Mouse (Mus musculus) neural tube, embryonic 11.5 days (tissue): ENCODE results near the gene Prr23a1. TPM values are rescaled to one million over a fixed set of nuclear protein-coding genes. Genes with fewer than 3 reads are reported as not detected.
"Not testable (repeated sequence)": the region's sequence is repeated elsewhere in the genome, so short reads cannot be mapped to it uniquely, and the experiment has no call there.

Experiments used
- ATAC-seq: fragments of 200-750 bp; cut with Nextera tagmentation; 2 replicates; pipeline ENCODE4 v1.8.0; 2017; ENCODE audit warnings: moderate number of reproducible peaks, mild to moderate bottlenecking, moderate TSS enrichment, moderate library complexity; ENCODE audit not compliant: insufficient read depth, low FRiP score, low TSS enrichment
- DNase-seq: peaks from one replicate; pipeline ENCODE4 v3.0.0-alpha.2; 2015; ENCODE audit warnings: low spot score
- H3K27ac ChIP-seq: fragments of 300-500 bp; sonication (generic); 2 replicates; pipeline ENCODE4 v1.5.1; 2014; ENCODE audit warnings: low read depth, mild to moderate bottlenecking, low read length
- H3K27me3 ChIP-seq: fragments of 300-500 bp; sonication (generic); 2 replicates; pipeline ENCODE4 v1.6.1; 2014; ENCODE audit warnings: mild to moderate bottlenecking, low read length, mixed read lengths; ENCODE audit not compliant: control insufficient read depth, insufficient read depth
- H3K36me3 ChIP-seq: fragments of 300-500 bp; sonication (generic); 2 replicates; pipeline ENCODE4 v1.6.1; 2014; ENCODE audit warnings: mild to moderate bottlenecking, low read length, moderate library complexity, mixed read lengths; ENCODE audit not compliant: control insufficient read depth, insufficient read depth
- H3K4me1 ChIP-seq: fragments of 300-500 bp; sonication (generic); 2 replicates; pipeline ENCODE4 v1.6.1; 2014; ENCODE audit warnings: low read length, mixed read lengths; ENCODE audit not compliant: control insufficient read depth, insufficient read depth
- H3K4me2 ChIP-seq: fragments of 300-500 bp; sonication (generic); 2 replicates; pipeline ENCODE4 v1.6.1; 2014; ENCODE audit warnings: low read depth, mild to moderate bottlenecking, moderate library complexity
- H3K4me3 ChIP-seq: fragments of 300-500 bp; sonication (generic); 2 replicates; pipeline ENCODE4 v1.5.1; 2014; ENCODE audit warnings: low read depth, low read length
- H3K9ac ChIP-seq: fragments of 300-500 bp; sonication (generic); 2 replicates; pipeline ENCODE4 v1.6.1; 2014; ENCODE audit warnings: mild to moderate bottlenecking, low read length
- H3K9me3 ChIP-seq: fragments of 300-500 bp; sonication (generic); 2 replicates; pipeline ENCODE4 v1.6.1; 2016; ENCODE audit warnings: low read length; ENCODE audit not compliant: control insufficient read depth
- WGBS: fragments of 180-500 bp; shearing (Covaris S2); extraction: QIAGEN DNeasy Blood & Tissue Kit; methylation state at CpG from one replicate; pipeline ENCODE4 v1.1.7; 2014; 5-methylcytosine and 5-hydroxymethylcytosine counted together
- polyA plus RNA-seq: library from polyadenylated mRNA; unstranded; fragments of >200 nt; fragmentation: Nextera tagmentation; extraction: Ambion mirVana; gene quantifications from 2 replicates; pipeline ENCODE4 v1.2.1, GENCODE M21; 2014

Prr23a1 gene
- not detected in 2 replicates for polyA plus RNA-seq

GRCm38 (mm10) chr9:98842117-98842516 lies at the start of gene Prr23a1:
Gene Prr23a1 (plus strand): TSS chr9:98842503.
- Histone ChIP-seq H3K36me3 (no peaks in the 10 kb centered on the region), H3K4me1 (no peaks in the 10 kb centered on the region), H3K27ac (no peak within 1 kb of the TSS), H3K4me2 (no peak within 1 kb of the TSS), H3K9ac (no peak within 1 kb of the TSS), H3K4me3 (no peak within 1 kb of the TSS), H3K27me3 (no peaks in the 10 kb centered on the region), H3K9me3 (no peaks in the 10 kb centered on the region)
- 63% methylated on average over 22 of the region's 22 CpGs for WGBS
- no peak for ATAC-seq
- DNase-seq = peak; percentile 20

DNA sequence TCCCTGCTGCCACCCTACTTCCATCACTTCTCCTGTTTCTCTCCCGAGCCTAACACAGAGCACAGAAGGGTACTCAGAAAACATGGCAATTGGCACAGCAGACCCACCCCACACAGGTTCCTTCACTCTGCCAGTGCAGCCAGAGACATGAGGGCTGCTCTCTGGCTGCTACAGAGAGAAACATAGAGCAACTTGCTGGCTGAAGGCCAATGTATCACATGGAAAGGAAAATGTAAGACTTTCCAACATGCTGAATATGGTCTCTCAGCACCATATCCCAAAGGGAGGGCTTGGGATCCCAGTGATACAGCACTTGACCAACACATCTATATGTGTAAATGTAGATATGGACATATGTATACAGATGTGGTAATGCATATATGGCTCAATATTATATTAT lies 43.3 kb upstream of the Prr23a1 start:
- Histone ChIP-seq H3K4me2 (no peak overlapping the region), H3K4me1 (no peaks in the 10 kb centered on the region), H3K27me3 (no peaks in the 10 kb centered on the region), H3K4me3 (no peak overlapping the region), H3K9ac (no peak overlapping the region), H3K36me3 (no peaks in the 10 kb centered on the region), H3K9me3 (no peaks in the 10 kb centered on the region), H3K27ac (no peak overlapping the region)
- DNase-seq (no peak), ATAC-seq (no peak)
- 77% methylated on average over 1 of the region's 1 CpGs for WGBS

GRCm38 (mm10) chr9:98803971-98804370 lies 38.3 kb upstream of the Prr23a1 start:
- H3K4me2 ChIP-seq = no peak overlapping the region
- 67% methylated on average over 12 of the region's 12 CpGs for WGBS
- no peak for ATAC-seq

GRCm38 (mm10) chr9:98805511-98805910 lies 36.8 kb upstream of the Prr23a1 start:
- WGBS = 76% methylated on average over 15 of the region's 15 CpGs
- no peak overlapping the region for H3K9ac ChIP-seq
- no peak for DNase-seq
- H3K9me3 ChIP-seq = no peaks in the 10 kb centered on the region
- no peak overlapping the region for H3K4me2 ChIP-seq
- no peak overlapping the region for H3K4me3 ChIP-seq
- no peaks in the 10 kb centered on the region for H3K27me3 ChIP-seq
- H3K36me3 ChIP-seq = no peaks in the 10 kb centered on the region
- H3K27ac ChIP-seq = no peak overlapping the region
- ATAC-seq = no peak
- H3K4me1 ChIP-seq = no peaks in the 10 kb centered on the region

More at GRCm38 (mm10) chr9:98803971-98804370, 38.3 kb upstream of the Prr23a1 start:
- H3K36me3 ChIP-seq = no peaks in the 10 kb centered on the region
- no peaks in the 10 kb centered on the region for H3K9me3 ChIP-seq
- H3K27me3 ChIP-seq = no peaks in the 10 kb centered on the region
- H3K4me1 ChIP-seq = no peaks in the 10 kb centered on the region
- H3K27ac ChIP-seq = no peak overlapping the region
- no peak for DNase-seq
- no peak overlapping the region for H3K9ac ChIP-seq
- no peak overlapping the region for H3K4me3 ChIP-seq

- H3K9me3 ChIP-seq = no peaks in the 10 kb centered on the region
- ATAC-seq = no peak
- H3K4me1 ChIP-seq = no peaks in the 10 kb centered on the region
- 76% methylated on average over 3 of the region's 3 CpGs for WGBS
- H3K9ac ChIP-seq = no peak overlapping the region
- H3K27me3 ChIP-seq = no peaks in the 10 kb centered on the region
- H3K27ac ChIP-seq = no peak overlapping the region
- no peaks in the 10 kb centered on the region for H3K36me3 ChIP-seq
- H3K4me3 ChIP-seq = no peak overlapping the region
- no peak for DNase-seq
- no peak overlapping the region for H3K4me2 ChIP-seq
These were observed 36.4 kb upstream of the Prr23a1 start for GRCm38 (mm10) chr9:98805934-98806333.

DNA sequence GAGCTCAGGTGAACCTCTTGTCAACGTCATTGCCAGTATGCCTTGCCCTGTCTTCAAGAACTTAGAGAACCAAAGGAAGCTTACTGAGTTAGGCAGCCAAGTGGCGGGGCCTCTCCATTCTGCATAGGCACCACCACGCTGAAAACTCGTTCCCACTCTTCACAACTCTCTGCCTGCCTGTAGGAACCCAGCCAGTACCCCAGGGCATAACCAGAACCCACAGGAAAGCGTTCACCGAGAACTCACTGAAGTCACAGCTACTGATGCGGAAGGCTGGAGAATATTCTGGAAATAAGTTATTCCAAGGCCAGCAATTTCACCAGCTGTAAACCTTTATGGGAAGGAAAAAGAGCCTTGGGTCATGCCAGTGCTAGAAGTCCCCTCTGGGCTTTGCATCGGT lies 34.7 kb upstream of the Prr23a1 start:
- H3K4me3 ChIP-seq = no peak overlapping the region
- H3K36me3 ChIP-seq = no peaks in the 10 kb centered on the region
- WGBS = 92% methylated on average over 8 of the region's 8 CpGs
- no peaks in the 10 kb centered on the region for H3K9me3 ChIP-seq
- H3K4me1 ChIP-seq = no peaks in the 10 kb centered on the region
- no peak overlapping the region for H3K27ac ChIP-seq
- H3K27me3 ChIP-seq = no peaks in the 10 kb centered on the region
- H3K4me2 ChIP-seq = no peak overlapping the region
- ATAC-seq (no peak), DNase-seq (no peak)
- H3K9ac ChIP-seq = no peak overlapping the region

DNA sequence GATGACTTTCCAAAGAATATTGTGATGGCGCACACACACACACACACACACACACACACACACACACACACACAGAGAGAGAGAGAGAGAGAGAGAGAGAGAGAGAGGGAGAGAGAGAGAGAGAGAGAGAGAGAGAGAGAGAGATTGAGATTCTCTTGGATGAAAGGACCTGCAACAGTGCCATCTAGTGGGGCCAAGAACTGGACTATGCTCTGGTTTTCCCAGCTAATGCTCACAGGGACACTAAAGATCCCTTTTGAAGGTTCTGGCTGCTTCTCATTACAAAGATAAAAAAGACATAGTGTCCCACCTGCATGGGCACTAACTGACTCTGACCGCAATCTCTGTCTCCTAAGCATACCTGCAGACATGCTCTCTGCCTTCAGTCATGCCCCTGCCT lies 32.8 kb upstream of the Prr23a1 start:
- H3K36me3 ChIP-seq, H3K4me1 ChIP-seq, H3K27me3 ChIP-seq, H3K4me2 ChIP-seq, H3K4me3 ChIP-seq, H3K9me3 ChIP-seq, ATAC-seq, H3K9ac ChIP-seq, H3K27ac ChIP-seq: not testable (repeated sequence)
- peak; percentile 44 for DNase-seq
- 58% methylated on average over 1 of the region's 2 CpGs for WGBS

- Histone ChIP-seq H3K4me3 (no peak overlapping the region), H3K4me2 (no peak overlapping the region), H3K9ac (no peak overlapping the region), H3K27me3 (no peaks in the 10 kb centered on the region), H3K9me3 (no peaks in the 10 kb centered on the region), H3K4me1 (no peaks in the 10 kb centered on the region), H3K27ac (no peak overlapping the region), H3K36me3 (no peaks in the 10 kb centered on the region)
- no peak for DNase-seq
- no peak for ATAC-seq
- WGBS = 84% methylated on average over 3 of the region's 3 CpGs
These were observed 26.2 kb upstream of the Prr23a1 start for GRCm38 (mm10) chr9:98816066-98816465.

DNA sequence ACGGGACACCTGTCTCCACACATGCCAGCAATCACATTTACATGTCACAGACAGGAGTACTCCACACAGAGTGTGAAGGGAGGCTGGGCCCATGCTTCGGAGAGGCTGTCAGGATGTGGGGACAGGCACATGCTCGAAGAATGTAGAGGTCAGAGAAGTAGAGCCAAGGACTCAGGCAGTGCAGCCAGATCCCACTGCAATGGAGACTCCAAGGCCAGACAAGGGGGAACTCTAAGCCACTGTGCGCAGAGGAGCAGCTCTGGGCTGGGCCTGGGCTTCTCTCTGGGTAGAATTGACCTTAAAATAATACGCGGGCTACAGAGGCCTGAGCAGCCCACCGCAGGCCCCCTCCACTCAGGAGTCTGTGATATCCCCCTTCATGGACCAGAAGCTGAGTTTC lies 24.7 kb upstream of the Prr23a1 start:
- H3K36me3 ChIP-seq = no peaks in the 10 kb centered on the region
- H3K9ac ChIP-seq = no peak overlapping the region
- ATAC-seq = no peak
- H3K27me3 ChIP-seq = no peaks in the 10 kb centered on the region
- no peak overlapping the region for H3K4me2 ChIP-seq
- 84% methylated on average over 7 of the region's 7 CpGs for WGBS
- no peak overlapping the region for H3K27ac ChIP-seq
- no peak overlapping the region for H3K4me3 ChIP-seq
- H3K4me1 ChIP-seq = no peaks in the 10 kb centered on the region
- no peak for DNase-seq
- no peaks in the 10 kb centered on the region for H3K9me3 ChIP-seq
